Mouse (Mus musculus): Measurements from ENCODE around the gene Wwox.

GRCm38 (mm10) chr8:115081302-115082207 lies 642.1 kb downstream of the Wwox start:
- TF ChIP-seq CTCF (IDR thresholded peaks at IDR 0.05; ENCODE audit: control insufficient read depth, insufficient read depth, insufficient replicate concordance, low read depth, low read length) = no peak
- TF ChIP-seq POLR2A (IDR thresholded peaks at IDR 0.05; ENCODE audit: control insufficient read depth, low read depth, low read length) = no peak
